Mouse (Mus musculus) liver, embryonic 11.5 days (tissue): Measurements from ENCODE around the gene Cad. TPM values are rescaled to one million over a fixed set of nuclear protein-coding genes. Genes with fewer than 3 reads are reported as not detected.

Source experiments
- ATAC-seq: fragments of 200-750 bp; cut with Nextera tagmentation; replicated peaks from 2 replicates; pipeline ENCODE4 v1.8.0; 2017; ENCODE audit warnings: moderate number of reproducible peaks, mild to moderate bottlenecking, moderate TSS enrichment, moderate library complexity; ENCODE audit not compliant: low FRiP score
- DNase-seq: peaks from one replicate; pipeline ENCODE4 v3.0.0-alpha.2; 2017; ENCODE audit warnings: low spot score
- H3K27ac ChIP-seq: fragments of 300-500 bp; sonication (generic); 2 replicates; pipeline ENCODE4 v1.5.1; 2014; ENCODE audit warnings: mild to moderate bottlenecking, low read depth, low read length, control low read depth
- H3K27me3 ChIP-seq: fragments of 300-500 bp; sonication (generic); replicated peaks from 2 replicates; pipeline ENCODE4 v1.6.1; 2014; ENCODE audit warnings: low read length, mixed read lengths; ENCODE audit not compliant: control insufficient read depth, insufficient read depth
- H3K36me3 ChIP-seq: fragments of 300-500 bp; sonication (generic); 2 replicates; pipeline ENCODE4 v1.6.1; 2014; ENCODE audit warnings: mild to moderate bottlenecking, low read length, moderate library complexity, mixed read lengths; ENCODE audit not compliant: control insufficient read depth, insufficient read depth
- H3K4me1 ChIP-seq: fragments of 300-500 bp; sonication (generic); replicated peaks from 2 replicates; pipeline ENCODE4 v1.6.1; 2014; ENCODE audit warnings: low read length, mixed read lengths; ENCODE audit not compliant: control insufficient read depth, insufficient read depth
- H3K4me2 ChIP-seq: fragments of 300-500 bp; sonication (generic); 2 replicates; pipeline ENCODE4 v1.6.1; 2014; ENCODE audit warnings: mild to moderate bottlenecking, control low read depth, moderate library complexity
- H3K4me3 ChIP-seq: fragments of 300-500 bp; sonication (generic); 2 replicates; pipeline ENCODE4 v1.5.1; 2014; ENCODE audit warnings: low read depth, low read length, control low read depth
- H3K9ac ChIP-seq: fragments of 300-500 bp; sonication (generic); 2 replicates; pipeline ENCODE4 v1.6.1; 2014; ENCODE audit warnings: low read depth, low read length, control low read depth
- H3K9me3 ChIP-seq: fragments of 300-500 bp; sonication (generic); 2 replicates; pipeline ENCODE4 v1.6.1; 2016; ENCODE audit warnings: low read length, inconsistent platforms, mixed read lengths; ENCODE audit not compliant: control insufficient read depth
- WGBS: fragments of 180-500 bp; shearing (Covaris S2); extraction: QIAGEN DNeasy Blood & Tissue Kit; methylation state at CpG from one replicate; pipeline ENCODE4 v1.1.7; 2014; 5-methylcytosine and 5-hydroxymethylcytosine counted together
- polyA plus RNA-seq: library from polyadenylated mRNA; unstranded; fragments of >200 nt; fragmentation: Nextera tagmentation; extraction: Ambion mirVana; gene quantifications from 2 replicates; pipeline ENCODE4 v1.2.1, GENCODE M21; 2014

Cad gene
- polyA plus RNA-seq, 1 experiment from 2014 or later = 65.0 TPM

GRCm38 (mm10) chr5:31093151-31094041, 38.8 kb downstream of the Cad start:
- Histone ChIP-seq H3K27me3 (peaks cover 89% of the 10 kb centered on the region), H3K27ac (no peak overlapping the region), H3K9me3 (no peaks in the 10 kb centered on the region), H3K4me3 (peak overlapping the region; percentile 46), H3K9ac (no peak overlapping the region), H3K4me1 (peaks cover 6% of the 10 kb centered on the region; the same call in 1 of the 2 replicates), H3K4me2 (peak overlapping the region; percentile 72), H3K36me3 (no peaks in the 10 kb centered on the region)
- 2% methylated on average over 54 of the region's 54 CpGs for WGBS
- peak; percentile 69 for ATAC-seq
- DNase-seq = peak; percentile 64

GRCm38 (mm10) chr5:31094100-31094798, 39.7 kb downstream of the Cad start:
- peak; percentile 39 for DNase-seq
- H3K27me3 ChIP-seq = peaks cover 88% of the 10 kb centered on the region
- H3K9me3 ChIP-seq = no peaks in the 10 kb centered on the region
- no peak overlapping the region for H3K9ac ChIP-seq
- no peaks in the 10 kb centered on the region for H3K36me3 ChIP-seq
- H3K4me2 ChIP-seq = peak overlapping the region; percentile 72
- WGBS = 3% methylated on average over 29 of the region's 29 CpGs
- peak overlapping the region; percentile 26; the same call in 1 of the 2 replicates for H3K4me3 ChIP-seq
- no peak for ATAC-seq
- H3K27ac ChIP-seq = no peak overlapping the region
- peaks cover 6% of the 10 kb centered on the region; the same call in 1 of the 2 replicates for H3K4me1 ChIP-seq

- no peak overlapping the region for H3K27ac ChIP-seq
- DNase-seq = peak; percentile 37
- H3K9me3 ChIP-seq = no peaks in the 10 kb centered on the region
- peak; percentile 33; the same call in 1 of the 2 replicates for ATAC-seq
- WGBS = 1% methylated on average over 59 of the region's 59 CpGs
- H3K9ac ChIP-seq = no peak overlapping the region
- H3K4me3 ChIP-seq = peak overlapping the region; percentile 26
- H3K27me3 ChIP-seq = peaks cover 80% of the 10 kb centered on the region
- H3K4me1 ChIP-seq = peaks cover 6% of the 10 kb centered on the region; the same call in 1 of the 2 replicates
- H3K36me3 ChIP-seq = no peaks in the 10 kb centered on the region
- peak overlapping the region; percentile 72 for H3K4me2 ChIP-seq
These were observed 40.5 kb downstream of the Cad start for GRCm38 (mm10) chr5:31094799-31095691.

GRCm38 (mm10) chr5:31095711-31096480, 41.3 kb downstream of the Cad start:
- ATAC-seq = no peak
- peak overlapping the region; percentile 72 for H3K4me2 ChIP-seq
- WGBS = 33% methylated on average over 11 of the region's 11 CpGs
- H3K9ac ChIP-seq = no peak overlapping the region
- H3K4me3 ChIP-seq = peak overlapping the region; percentile 26
- H3K27me3 ChIP-seq = peaks cover 71% of the 10 kb centered on the region
- no peaks in the 10 kb centered on the region for H3K9me3 ChIP-seq
- DNase-seq = no peak
- H3K4me1 ChIP-seq = peaks cover 6% of the 10 kb centered on the region; the same call in 1 of the 2 replicates
- H3K27ac ChIP-seq = no peak overlapping the region
- H3K36me3 ChIP-seq = no peaks in the 10 kb centered on the region

GRCm38 (mm10) chr5:31105814-31106335, 51.3 kb downstream of the Cad start, which contains the start of gene Dnajc5g:
Gene Dnajc5g, plus strand, starts transcription at chr5:31106285.
- Histone ChIP-seq H3K4me2 (no peak within 1 kb of the TSS), H3K4me3 (no peak within 1 kb of the TSS), H3K36me3 (no peaks in the 10 kb centered on the region), H3K4me1 (no peaks in the 10 kb centered on the region), H3K27ac (no peak within 1 kb of the TSS), H3K9me3 (no peaks in the 10 kb centered on the region), H3K9ac (no peak within 1 kb of the TSS), H3K27me3 (no peaks in the 10 kb centered on the region)
- ATAC-seq (no peak), DNase-seq (no peak)
- WGBS = 66% methylated on average over 9 of the region's 9 CpGs

GRCm38 (mm10) chr5:31108000-31108490, 53.5 kb downstream of the Cad start, which contains the start of gene Slc30a3:
Gene Slc30a3, minus strand, starts transcription at chr5:31108237.
- Histone ChIP-seq H3K4me1 (no peaks in the 10 kb centered on the region), H3K9ac (no peak within 1 kb of the TSS), H3K4me3 (no peak within 1 kb of the TSS), H3K27ac (no peak within 1 kb of the TSS), H3K4me2 (no peak within 1 kb of the TSS), H3K27me3 (no peaks in the 10 kb centered on the region), H3K9me3 (no peaks in the 10 kb centered on the region), H3K36me3 (no peaks in the 10 kb centered on the region)
- DNase-seq = no peak
- ATAC-seq = no peak
- WGBS = 90% methylated on average over 18 of the region's 18 CpGs

- Histone ChIP-seq H3K4me3 (no peak overlapping the region), H3K9me3 (no peaks in the 10 kb centered on the region), H3K27me3 (no peaks in the 10 kb centered on the region), H3K36me3 (no peaks in the 10 kb centered on the region), H3K4me1 (no peaks in the 10 kb centered on the region), H3K4me2 (no peak overlapping the region), H3K9ac (no peak overlapping the region), H3K27ac (no peak overlapping the region)
- 25% methylated on average over 7 of the region's 7 CpGs for WGBS
- no peak for DNase-seq
- ATAC-seq = no peak
These were observed 56.2 kb downstream of the Cad start for GRCm38 (mm10) chr5:31110781-31111180.
